Mouse (Mus musculus): ENCODE results near the gene Cdc34.

DNA sequence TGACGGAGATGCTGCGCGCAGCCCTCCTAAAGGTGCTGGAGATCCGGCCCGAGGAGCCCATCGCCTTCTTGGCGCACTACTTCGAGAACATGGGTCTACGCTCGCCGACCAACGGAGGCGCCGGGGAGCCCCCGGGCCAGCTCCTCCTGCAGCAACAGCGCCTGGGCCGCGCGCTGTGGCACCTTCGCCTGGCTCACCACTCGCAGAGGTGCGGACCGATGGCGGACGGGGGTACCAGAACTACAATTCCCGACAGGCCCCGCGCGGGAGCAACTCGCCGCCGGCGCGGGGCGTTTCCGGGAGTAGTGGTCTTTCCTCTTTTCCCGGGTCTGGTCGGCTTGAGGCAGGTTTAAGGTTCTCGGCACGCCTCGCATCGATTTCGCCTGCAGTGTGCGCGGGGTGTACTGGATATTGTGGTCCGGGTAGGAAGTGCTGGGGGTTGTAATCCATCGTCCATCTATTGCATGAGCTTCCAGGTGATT is 12.4 kb upstream of the Cdc34 start:
- TF ChIP-seq POLR2A (IDR thresholded peaks at IDR 0.05; ENCODE audit: low read depth, low read length), result peak; percentile 41; the same call in 1 of the 2 replicates
- TF ChIP-seq CTCF (IDR thresholded peaks at IDR 0.05; ENCODE audit: borderline replicate concordance, insufficient read depth, low read length), result no peak
